Mouse (Mus musculus): Measurements from ENCODE around the gene Xylt2.

- no peak for TF ChIP-seq ZC3H11A (IDR thresholded peaks at IDR 0.05; ENCODE audit: borderline replicate concordance, low read depth, low read length)
- TF ChIP-seq CHD2 (IDR thresholded peaks at IDR 0.05; ENCODE audit: low read depth, low read length), result no peak
- no peak for TF ChIP-seq MAFK (IDR thresholded peaks at IDR 0.05; ENCODE audit: insufficient read depth, low read depth, low read length)
- TF ChIP-seq ZNF384 (IDR thresholded peaks at IDR 0.05; ENCODE audit: low read depth, low read length), result no peak
Observed at GRCm38 (mm10) chr11:94715622-94716021, 38.3 kb upstream of the Xylt2 start.
